29 mouse cellular contexts compared by ENCODE assay signal in genomic region chr16:58638689-58639175, GRCm38 (mm10). TPM values are rescaled to one million over a fixed set of nuclear protein-coding genes. Genes with fewer than 3 reads are reported as not detected.
DNase-seq lines count a peak whose midpoint lies in the region; ATAC-seq and TF ChIP-seq lines count a peak whose summit lies in the region.
"Had no signal": no experiment of that assay in that cellular context is flagged by ENCODE, and none has a peak within 500 bp of the region (broad histone marks: within the 10 kb centered on the region; RNA-seq: fewer than 3 reads in every experiment).

Gene E330017A01Rik (minus strand): TSS chr16:58638739.

- ATAC-seq in liver, embryonic 14.5 days (ENCODE audit: insufficient read depth): no peak
- ATAC-seq: CD4-positive, CD25-positive, alpha-beta regulatory T cell, adult 4 months; forebrain, embryonic 13.5 days; forebrain, postnatal 0 days; inflammation-experienced regulatory T-cells, adult 6 months had no signal

- peak within 1 kb of the TSS; percentile 25; the same call in 1 of the 2 replicates for H3K27ac ChIP-seq in liver, embryonic 14.5 days
- H3K27ac ChIP-seq: embryonic facial prominence, embryonic 12.5 days; forebrain, embryonic 13.5 days; gastrocnemius, adult 2 months; heart, adult 2 months; hindbrain, embryonic 15.5 days had no signal

- TF ChIP-seq POLR2A in lung, adult 2 months (IDR thresholded peaks at IDR 0.05; ENCODE audit: borderline replicate concordance, extremely low read depth, low read depth, low read length): no peak

- no peak for TF ChIP-seq CTCF in lung, adult 2 months (IDR thresholded peaks at IDR 0.05; ENCODE audit: insufficient read depth, low read length)
- no peak for TF ChIP-seq CTCF in liver, embryonic 14.5 days (IDR thresholded peaks at IDR 0.05; ENCODE audit: low read depth)

- H3K4me2 ChIP-seq in liver, embryonic 14.5 days (ENCODE audit: low read depth): peak within 1 kb of the TSS; percentile 31
- H3K4me2 ChIP-seq: embryonic facial prominence, embryonic 12.5 days; forebrain, embryonic 13.5 days; heart, embryonic 12.5 days; hindbrain, embryonic 15.5 days had no signal

- H3K36me3 ChIP-seq in liver, embryonic 14.5 days (replicated peaks; ENCODE audit: control insufficient read depth, insufficient read depth, low read depth): no peaks in the 10 kb centered on the region
- H3K36me3 ChIP-seq: embryonic facial prominence, embryonic 12.5 days; heart, embryonic 12.5 days; hindbrain, embryonic 15.5 days had no signal

- H3K27me3 ChIP-seq in liver, embryonic 14.5 days (ENCODE audit: control insufficient read depth, insufficient read depth, low read length): no peaks in the 10 kb centered on the region
- H3K27me3 ChIP-seq: embryonic facial prominence, embryonic 12.5 days; forebrain, embryonic 13.5 days; heart, embryonic 12.5 days; hindbrain, embryonic 15.5 days had no signal

- H3K4me1 ChIP-seq in lung, adult 2 months (ENCODE audit: control insufficient read depth, insufficient read depth, low read length): peaks cover 4% of the 10 kb centered on the region
- H3K4me1 ChIP-seq in liver, embryonic 14.5 days (replicated peaks; ENCODE audit: control insufficient read depth in 2 of 2, insufficient read depth in 2 of 2, low read length in 1 of 2): peaks cover 14 to 16% of the 10 kb centered on the region in 2 experiments
- H3K4me1 ChIP-seq: embryonic facial prominence, embryonic 12.5 days; forebrain, embryonic 13.5 days; heart, embryonic 12.5 days; hindbrain, embryonic 15.5 days had no signal

- H3K4me3 ChIP-seq in lung, adult 2 months (replicated peaks; ENCODE audit: extremely low read depth, low read depth, low read length): no peak within 1 kb of the TSS
- no peak within 1 kb of the TSS for H3K4me3 ChIP-seq in liver, embryonic 14.5 days (ENCODE audit: insufficient read depth in 1 of 2, low read depth in 2 of 2, low read length in 2 of 2)
- H3K4me3 ChIP-seq: embryonic facial prominence, embryonic 12.5 days; forebrain, embryonic 13.5 days; gastrocnemius, adult 2 months; heart, adult 2 months; heart, embryonic 12.5 days; hindbrain, embryonic 15.5 days had no signal

- H3K9me3 ChIP-seq in liver, embryonic 14.5 days (ENCODE audit: control insufficient read depth, low read length): no peaks in the 10 kb centered on the region
- H3K9me3 ChIP-seq: embryonic facial prominence, embryonic 12.5 days; forebrain, embryonic 13.5 days; heart, embryonic 12.5 days; hindbrain, embryonic 15.5 days had no signal

- TF ChIP-seq EP300 in liver, embryonic 14.5 days (IDR thresholded peaks at IDR 0.05; ENCODE audit: low read depth): no peak

- peak; percentile 66 for DNase-seq in heart, adult 11 months
- DNase-seq in heart, adult 18-20 months: no peak
- DNase-seq in lung, postnatal 36 days: peak; percentile 8
- DNase-seq in lung, adult 2 months: no peak
- no peak for DNase-seq in liver, embryonic 14.5 days (ENCODE audit: low read depth in 3 of 3, low spot score in 3 of 3)
- DNase-seq in adipocyte (ENCODE audit: low spot score): no peak
- no peak for DNase-seq in thymus, postnatal 36 days
- no peak for DNase-seq in thymus, postnatal 14 days
- DNase-seq: adrenal gland, postnatal 10 days; B cell, adult 2 months; cerebellum, adult 11-12 months; cerebellum, adult 9-10 months; cerebellum, postnatal 25 days; forebrain, postnatal 0 days; gastrocnemius, adult 2 months; gastrocnemius, postnatal 25 days; heart, adult 2 months; heart, postnatal 36 days had no signal

- 38% methylated on average over 3 of the region's 3 CpGs for WGBS in lung, adult 2 months
- WGBS in liver, embryonic 14.5 days (ENCODE audit: insufficient replicate concordance): 70% methylated on average over 3 of the region's 3 CpGs

- no peak within 1 kb of the TSS for H3K9ac ChIP-seq in liver, embryonic 14.5 days (replicated peaks)
- H3K9ac ChIP-seq: embryonic facial prominence, embryonic 12.5 days; forebrain, embryonic 13.5 days; forebrain, postnatal 0 days; heart, embryonic 12.5 days; hindbrain, embryonic 15.5 days had no signal

RNA-seq across cellular contexts. Expression of gene E330017A01Rik, which starts in this region (rescaled TPM):
- total RNA-seq in heart, adult 18-20 months (2021): not detected
- polyA plus RNA-seq in lung, adult 2 months (2012; rRNA removed): not detected in 2 replicates
- not detected in 2 replicates for polyA plus RNA-seq in liver, embryonic 14.5 days (2012; rRNA removed)
- polyA plus RNA-seq in liver, embryonic 14.5 days (2014; fragmentation: Nextera tagmentation; extraction: Ambion mirVana): not detected in 2 replicates
- total RNA-seq: adrenal gland, postnatal 10 days; adrenal gland, postnatal 4 days; forebrain, postnatal 0 days; gastrocnemius, adult 2 months; gastrocnemius, postnatal 25 days; heart, adult 2 months; heart, postnatal 36 days had no signal
- polyA plus RNA-seq: brain, embryonic 14.5 days; CD4-positive, CD25-positive, alpha-beta regulatory T cell, adult 4 months; cortical plate, adult 2 months; embryonic facial prominence, embryonic 12.5 days; forebrain, embryonic 13.5 days; forebrain, postnatal 0 days; heart, adult 2 months; heart, embryonic 12.5 days; heart, embryonic 16.5 days; hindbrain, embryonic 11.5 days; inflammation-experienced regulatory T-cells, adult 6 months had no signal

Comparison
In these comparisons a context has a peak if more than half of its experiments do, and no peak if none do; other contexts are left out.
1. DNase-seq: peak in heart, adult 11 months (single experiment) and lung, postnatal 36 days (single experiment); none in heart, adult 18-20 months (0 of 2), lung, adult 2 months (single experiment), liver, embryonic 14.5 days (0 of 3), adipocyte (single experiment), thymus, postnatal 36 days (0 of 2) and thymus, postnatal 14 days (single experiment).